Mouse (Mus musculus): ENCODE measurements around the gene Eef1a1. TPM values are rescaled to one million over a fixed set of nuclear protein-coding genes. Genes with fewer than 3 reads are reported as not detected.
"Not testable (repeated sequence)": the region's sequence is repeated elsewhere in the genome, so short reads cannot be mapped to it uniquely, and the experiment has no call there.

Gene Eef1a1
- polyA plus RNA-seq, 2 experiments from 2014 or later: 10,256 to 11,102 TPM

DNA sequence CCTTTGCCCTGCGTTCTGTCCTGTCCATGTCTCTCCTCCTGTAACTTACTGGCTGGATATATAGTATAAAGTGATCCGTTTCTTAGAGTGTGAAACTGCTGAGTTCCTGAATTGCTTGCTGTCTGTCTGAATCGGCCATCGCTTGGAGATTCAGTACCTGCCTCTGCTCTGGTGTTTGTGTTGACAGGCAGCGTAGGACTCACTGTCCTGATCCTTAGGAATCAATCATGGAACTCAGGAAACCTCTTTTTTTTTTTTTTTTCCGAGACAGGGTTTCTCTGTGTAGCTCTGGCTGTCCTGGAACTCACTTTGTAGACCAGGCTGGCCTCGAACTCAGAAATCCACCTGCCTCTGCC lies 17.7 kb upstream of the Eef1a1 start:
- ATAC-seq: no peak

GRCm38 (mm10) chr9:78506002-78506721 lies 17.2 kb upstream of the Eef1a1 start:
- no peak for ATAC-seq

- no peak for ATAC-seq
These were observed 16.3 kb upstream of the Eef1a1 start for GRCm38 (mm10) chr9:78505223-78505622.

GRCm38 (mm10) chr9:78504679-78505078 lies 15.7 kb upstream of the Eef1a1 start:
- no peak for ATAC-seq

DNA sequence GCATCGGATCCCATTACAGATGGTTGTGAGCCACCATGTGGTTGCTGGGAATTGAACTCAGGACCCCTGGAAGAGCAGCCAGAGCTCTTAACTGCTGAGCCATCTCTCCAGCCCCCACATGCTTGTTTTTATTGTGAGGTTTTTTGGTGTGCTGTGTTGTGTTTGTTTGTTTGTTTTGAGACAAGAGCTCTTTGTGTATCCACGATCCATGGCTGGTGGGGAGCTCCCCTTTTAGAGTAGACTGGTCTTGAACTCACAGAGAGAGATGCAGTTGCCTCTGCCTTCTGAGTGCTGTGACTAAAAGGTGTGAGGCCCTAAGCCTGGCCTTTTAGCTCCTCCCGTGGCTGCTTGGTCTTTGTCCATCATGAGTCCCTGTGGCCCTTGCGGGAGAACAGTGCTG lies 15.2 kb upstream of the Eef1a1 start:
- ATAC-seq: no peak

DNA sequence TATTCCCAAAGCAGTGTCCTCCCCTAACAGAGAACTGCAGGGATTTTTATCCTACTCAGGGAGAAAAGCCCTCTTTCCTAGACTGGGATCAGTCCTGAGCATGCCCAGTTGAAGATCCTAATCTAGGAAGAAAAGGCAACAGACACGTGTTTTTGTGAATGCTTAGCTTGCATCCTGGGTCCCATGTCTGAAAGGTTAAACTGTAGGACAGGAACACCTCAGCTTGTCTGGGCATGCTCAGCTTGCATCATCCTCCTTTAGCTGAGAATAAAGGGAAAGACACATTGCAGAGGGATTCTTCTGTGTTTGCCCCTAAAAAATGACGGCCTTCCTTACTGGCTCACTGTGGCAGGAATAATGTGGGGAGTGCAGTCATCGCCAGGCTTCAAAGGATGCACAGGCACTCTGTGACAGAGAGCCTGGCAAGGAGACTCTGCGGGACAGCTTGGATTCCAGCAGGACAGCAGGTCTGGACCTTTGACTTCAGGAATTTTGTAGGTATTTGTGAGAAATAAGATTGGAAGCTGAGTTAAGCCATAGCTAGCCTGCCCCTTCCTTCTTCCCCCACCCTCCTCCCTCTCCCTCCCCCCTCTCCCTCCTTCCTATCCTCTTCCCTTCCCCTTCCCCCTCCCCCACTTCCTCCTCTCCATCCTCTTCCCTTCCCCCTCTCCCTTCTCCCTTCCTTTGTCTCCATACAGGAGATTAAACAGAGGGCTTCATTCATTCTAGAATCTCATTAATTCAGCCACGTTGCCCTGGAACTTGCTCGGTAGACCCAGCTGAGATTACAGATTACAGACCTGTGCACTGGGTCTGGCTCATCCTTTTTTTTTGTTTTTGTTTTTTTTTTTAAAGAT lies 14.5 kb upstream of the Eef1a1 start:
- ATAC-seq: no peak

DNA sequence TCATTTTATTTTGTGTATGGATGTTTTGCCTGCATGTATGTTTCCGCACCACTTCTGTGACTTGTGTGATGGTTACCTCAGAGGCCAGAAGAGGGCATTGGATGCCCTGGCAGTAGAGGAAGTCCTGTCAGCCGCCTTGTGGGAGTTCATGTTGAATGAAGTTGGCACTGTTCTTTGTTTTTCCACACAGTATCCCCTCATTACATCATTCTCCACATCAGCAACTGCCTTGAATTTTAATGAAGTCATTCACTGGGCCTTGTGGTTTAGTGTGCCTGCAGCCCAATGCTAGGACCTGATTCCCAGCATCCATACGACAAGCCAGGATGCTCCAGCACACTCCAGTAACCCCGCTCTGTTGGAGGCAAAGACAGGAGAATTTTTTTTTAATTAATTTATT lies 12.3 kb upstream of the Eef1a1 start:
- no peak for ATAC-seq

- ATAC-seq: no peak
These were observed 11.4 kb upstream of the Eef1a1 start for GRCm38 (mm10) chr9:78500386-78500785.

DNA sequence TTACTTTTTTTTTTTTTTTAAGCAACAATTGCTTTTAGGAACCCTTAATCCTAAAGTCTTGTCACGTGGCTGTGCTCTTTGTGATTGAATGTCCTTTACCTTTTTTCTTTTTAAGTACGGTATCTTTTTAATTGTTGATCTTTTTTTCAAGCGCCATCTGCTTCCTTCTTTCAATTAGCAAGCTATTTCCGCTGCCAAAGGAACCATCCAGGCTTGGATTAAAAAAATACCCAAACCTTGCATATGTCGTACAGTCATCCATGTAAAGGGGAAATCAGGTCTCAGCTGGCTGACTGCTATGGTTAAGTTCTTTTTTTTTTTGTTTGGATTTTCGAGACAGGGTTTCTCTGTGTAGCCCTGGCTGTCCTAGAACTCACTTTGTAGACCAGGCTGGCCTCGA lies 4.2 kb upstream of the Eef1a1 start:
- ATAC-seq: no peak

DNA sequence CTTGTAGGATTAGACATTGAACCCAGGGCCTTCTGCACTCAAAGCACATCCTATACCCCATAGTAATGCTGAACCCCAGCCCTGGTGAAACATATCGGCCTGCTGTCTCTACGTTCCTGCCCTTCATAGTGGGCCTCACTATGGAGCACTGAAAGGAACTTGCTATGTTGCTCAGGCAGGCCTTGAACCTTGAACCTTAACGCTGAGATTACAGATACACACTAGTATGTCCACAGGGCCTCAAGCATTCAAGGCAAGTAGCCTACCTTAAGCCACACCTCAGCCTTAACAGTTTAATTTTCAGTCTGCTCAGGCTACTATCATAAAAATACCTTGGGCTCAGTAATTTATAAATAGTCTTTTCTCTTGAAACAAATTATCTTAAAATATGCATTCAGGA lies 3.3 kb upstream of the Eef1a1 start:
- ATAC-seq: no peak

GRCm38 (mm10) chr9:78491169-78491568 lies 2.2 kb upstream of the Eef1a1 start:
- no peak for ATAC-seq

- ATAC-seq: not testable (repeated sequence)
These were observed 930 bp downstream of the Eef1a1 start for GRCm38 (mm10) chr9:78488021-78488420.

- ATAC-seq: no peak
These were observed 4.3 kb downstream of the Eef1a1 start for GRCm38 (mm10) chr9:78484660-78485059.

- no peak for ATAC-seq
These were observed 6.6 kb downstream of the Eef1a1 start for GRCm38 (mm10) chr9:78482386-78482785.

DNA sequence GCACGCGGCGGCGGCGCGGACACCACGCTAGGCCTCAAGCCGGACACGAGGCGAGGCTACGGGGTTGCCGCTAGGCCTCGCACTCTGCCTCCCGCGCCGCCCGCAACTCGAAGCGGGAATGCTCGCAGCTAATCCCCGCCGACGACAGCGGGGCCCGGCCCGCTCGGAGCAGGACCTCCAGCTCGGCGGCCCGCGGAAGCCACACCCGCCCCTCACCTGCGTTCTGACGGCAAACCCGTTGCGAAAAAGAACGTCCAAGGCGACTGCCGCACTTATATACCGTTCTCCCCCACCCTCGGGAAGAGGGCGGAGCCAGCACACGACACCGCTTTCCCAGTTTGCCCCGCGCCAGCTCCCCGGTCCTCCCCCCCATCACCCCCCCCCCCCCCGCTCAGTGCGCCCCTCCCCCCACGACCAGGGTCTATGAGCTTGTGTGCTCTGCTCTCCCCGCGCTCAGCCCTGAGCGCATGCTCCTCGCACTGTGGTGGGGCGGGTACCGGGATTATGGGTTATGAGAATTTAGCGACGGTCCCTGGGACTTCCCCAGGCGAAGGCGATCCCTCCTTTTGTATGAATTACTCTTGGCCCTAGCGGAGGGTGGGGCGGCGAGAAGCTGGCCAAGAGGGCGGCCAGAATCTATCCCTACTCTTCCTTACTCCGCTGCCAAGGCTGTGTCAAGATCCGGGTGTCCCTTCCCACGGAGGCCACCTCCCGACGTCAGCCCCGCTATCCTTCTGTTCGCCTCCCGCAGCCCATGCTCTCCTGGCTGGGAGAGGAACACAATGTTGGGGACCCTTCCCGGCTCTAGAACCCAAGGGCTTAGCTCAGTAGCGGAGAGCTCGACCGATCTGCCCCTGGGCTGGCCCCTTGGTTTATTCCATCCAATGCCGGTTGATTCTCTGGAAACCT lies 7.3 kb downstream of the Eef1a1 start:
- peak; percentile 65 for ATAC-seq

- peak; percentile 63 for ATAC-seq
These were observed 8.1 kb downstream of the Eef1a1 start for GRCm38 (mm10) chr9:78480706-78481358.

DNA sequence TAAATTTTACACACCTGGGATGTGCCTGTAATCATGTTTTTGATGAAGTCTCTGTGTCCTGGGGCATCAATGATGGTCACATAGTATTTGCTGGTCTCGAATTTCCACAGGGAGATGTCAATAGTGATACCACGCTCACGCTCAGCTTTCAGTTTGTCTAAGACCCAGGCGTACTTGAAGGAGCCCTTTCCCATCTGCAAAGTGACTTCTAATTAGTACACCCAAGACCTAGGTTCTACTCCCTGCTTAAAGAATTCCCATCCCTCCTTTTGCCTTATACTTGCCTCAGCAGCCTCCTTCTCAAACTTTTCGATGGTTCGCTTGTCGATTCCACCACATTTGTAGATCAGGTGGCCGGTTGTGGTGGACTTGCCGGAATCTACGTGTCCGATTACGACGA lies 8.7 kb downstream of the Eef1a1 start:
- ATAC-seq: not testable (repeated sequence)

DNA sequence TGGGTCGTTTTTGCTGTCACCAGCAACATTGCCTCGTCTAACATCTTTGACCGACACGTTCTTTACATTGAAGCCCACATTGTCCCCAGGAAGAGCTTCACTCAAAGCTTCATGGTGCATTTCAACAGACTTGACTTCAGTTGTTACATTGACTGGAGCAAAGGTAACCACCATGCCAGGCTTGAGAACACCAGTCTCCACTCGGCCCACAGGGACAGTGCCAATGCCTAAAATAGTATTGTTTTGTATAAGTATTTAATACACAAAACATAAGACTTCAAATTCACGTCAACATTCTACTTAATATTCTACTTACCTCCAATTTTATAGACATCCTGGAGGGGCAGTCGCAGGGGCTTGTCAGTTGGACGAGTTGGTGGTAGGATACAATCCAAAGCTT lies 9.6 kb downstream of the Eef1a1 start:
- not testable (repeated sequence) for ATAC-seq

GRCm38 (mm10) chr9:78478009-78478605 lies 10.8 kb downstream of the Eef1a1 start:
- ATAC-seq: not testable (repeated sequence)

DNA sequence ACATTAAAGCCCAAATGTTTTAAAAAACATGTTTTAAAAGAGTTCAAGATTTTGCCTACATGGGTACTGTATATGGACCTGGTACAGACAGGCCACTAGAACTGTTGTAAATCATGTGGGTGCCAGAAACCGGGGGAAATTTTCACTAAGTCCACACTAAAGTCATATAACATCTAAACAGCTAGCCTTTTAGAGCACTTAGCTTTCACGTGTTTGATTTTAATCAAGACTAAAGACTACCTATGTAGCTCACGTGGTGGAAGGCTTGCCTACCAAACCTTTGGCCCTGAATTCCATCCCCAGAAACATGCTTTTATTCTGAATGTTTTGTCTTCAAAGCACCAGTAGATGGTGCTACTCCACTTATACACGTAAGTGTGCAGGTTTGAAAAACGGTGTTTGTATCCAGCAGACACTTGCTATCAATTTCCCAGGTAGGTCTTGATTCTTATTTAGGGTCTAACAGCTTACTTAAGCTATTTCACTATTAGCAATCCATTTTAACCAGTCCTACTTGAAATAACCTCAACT lies 11.9 kb downstream of the Eef1a1 start:
- peak; percentile 10 for ATAC-seq

DNA sequence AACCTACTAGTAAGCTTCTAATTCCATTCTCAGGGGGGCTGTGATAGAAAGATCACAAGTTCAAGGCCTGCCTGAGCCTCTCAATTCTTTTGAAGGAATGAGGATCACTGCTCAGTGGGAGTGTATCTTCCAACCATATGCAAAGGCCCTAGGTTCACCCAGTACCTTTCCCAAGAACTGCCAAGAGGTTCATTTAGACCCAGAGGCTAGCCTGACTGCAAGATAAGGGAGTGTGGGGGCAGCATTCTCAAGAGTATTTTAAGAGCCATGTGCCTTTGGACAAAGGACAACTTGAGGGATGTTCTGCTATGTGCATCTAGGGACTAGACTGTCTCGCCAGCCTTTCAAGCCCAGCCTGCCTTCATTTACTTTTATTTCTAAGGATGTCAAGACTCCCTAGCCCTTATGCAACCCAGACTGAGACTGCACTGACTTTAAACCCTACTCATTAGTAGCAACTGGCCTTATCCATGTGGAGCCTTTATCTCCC lies 12.4 kb downstream of the Eef1a1 start:
- no peak for ATAC-seq

GRCm38 (mm10) chr9:78475873-78476272 lies 13.1 kb downstream of the Eef1a1 start:
- no peak for ATAC-seq
